Mouse (Mus musculus) heart, embryonic 15.5 days (tissue): ENCODE results near the gene Krtap4-1. TPM values are rescaled to one million over a fixed set of nuclear protein-coding genes. Genes with fewer than 3 reads are reported as not detected.
"Not testable (repeated sequence)": the region's sequence is repeated elsewhere in the genome, so short reads cannot be mapped to it uniquely, and the experiment has no call there.

Experiments used
- ATAC-seq: fragments of 200-750 bp; cut with Nextera tagmentation; replicated peaks from 2 replicates; pipeline ENCODE4 v1.8.0; 2017; ENCODE audit warnings: low read depth, moderate TSS enrichment; ENCODE audit not compliant: insufficient number of reproducible peaks, insufficient read depth, low FRiP score
- H3K27ac ChIP-seq: fragments of 300-500 bp; sonication (generic); 2 replicates; pipeline ENCODE4 v1.5.1; 2015; ENCODE audit warnings: mild to moderate bottlenecking, inconsistent platforms
- H3K27me3 ChIP-seq: fragments of 300-500 bp; sonication (generic); 2 replicates; pipeline ENCODE4 v1.6.1; 2015; ENCODE audit warnings: inconsistent platforms
- H3K36me3 ChIP-seq: fragments of 300-500 bp; sonication (generic); 2 replicates; pipeline ENCODE4 v1.6.1; 2015; ENCODE audit warnings: mild to moderate bottlenecking, inconsistent platforms
- H3K4me1 ChIP-seq: fragments of 300-500 bp; sonication (generic); replicated peaks from 2 replicates; pipeline ENCODE4 v1.6.1; 2015; ENCODE audit warnings: inconsistent platforms
- H3K4me2 ChIP-seq: fragments of 300-500 bp; sonication (generic); 2 replicates; pipeline ENCODE4 v1.6.1; 2015; ENCODE audit warnings: inconsistent platforms, mild to moderate bottlenecking, moderate library complexity
- H3K4me3 ChIP-seq: fragments of 300-500 bp; sonication (generic); 2 replicates; pipeline ENCODE4 v1.5.1; 2015; ENCODE audit warnings: mild to moderate bottlenecking, inconsistent platforms
- H3K9ac ChIP-seq: fragments of 300-500 bp; sonication (generic); 2 replicates; pipeline ENCODE4 v1.6.1; 2015; ENCODE audit warnings: mild to moderate bottlenecking, inconsistent platforms
- H3K9me3 ChIP-seq: fragments of 300-500 bp; sonication (generic); replicated peaks from 2 replicates; pipeline ENCODE4 v1.6.1; 2016; ENCODE audit warnings: inconsistent platforms
- WGBS: fragments of 180-500 bp; shearing (Covaris S2); methylation state at CpG from one replicate; pipeline ENCODE4 v1.1.7; 2015; ENCODE audit warnings: mixed read lengths; 5-methylcytosine and 5-hydroxymethylcytosine counted together
- polyA plus RNA-seq: library from polyadenylated mRNA; unstranded; fragments of >200 nt; fragmentation: Nextera tagmentation; extraction: Ambion mirVana; gene quantifications from 2 replicates; pipeline ENCODE4 v1.2.1, GENCODE M21; 2015

Gene Krtap4-1
- polyA plus RNA-seq, 1 experiment from 2014 or later, result not detected

- Histone ChIP-seq H3K4me3 (no peak within 1 kb of the TSS), H3K4me2 (no peak within 1 kb of the TSS), H3K9me3 (no peaks in the 10 kb centered on the region), H3K36me3 (no peaks in the 10 kb centered on the region), H3K9ac (no peak within 1 kb of the TSS), H3K4me1 (no peaks in the 10 kb centered on the region), H3K27ac (no peak within 1 kb of the TSS), H3K27me3 (no peaks in the 10 kb centered on the region)
- no peak for ATAC-seq
- 32% methylated on average over 8 of the region's 8 CpGs for WGBS
Measured at GRCm38 (mm10) chr11:99634653-99635134, 6.7 kb upstream of the Krtap4-1 start, which contains the start of gene Krtap4-2. Gene Krtap4-2 (minus strand): TSS chr11:99635084.

- no peak for ATAC-seq
- 70% methylated on average over 2 of the region's 2 CpGs for WGBS
- H3K27ac ChIP-seq, result no peak overlapping the region
- H3K4me3 ChIP-seq, result no peak overlapping the region
- H3K4me1 ChIP-seq, result no peaks in the 10 kb centered on the region
- no peaks in the 10 kb centered on the region for H3K27me3 ChIP-seq
- no peaks in the 10 kb centered on the region for H3K9me3 ChIP-seq
- H3K4me2 ChIP-seq, result no peak overlapping the region
- no peaks in the 10 kb centered on the region for H3K36me3 ChIP-seq
- H3K9ac ChIP-seq, result no peak overlapping the region
Measured at GRCm38 (mm10) chr11:99633293-99633692, 5.3 kb upstream of the Krtap4-1 start.

- WGBS, result 68% methylated on average over 3 of the region's 3 CpGs
- no peak for ATAC-seq
- Histone ChIP-seq H3K27ac (no peak overlapping the region), H3K4me2 (no peak overlapping the region), H3K9me3 (no peaks in the 10 kb centered on the region), H3K4me1 (no peaks in the 10 kb centered on the region), H3K27me3 (no peaks in the 10 kb centered on the region), H3K36me3 (no peaks in the 10 kb centered on the region), H3K9ac (no peak overlapping the region), H3K4me3 (no peak overlapping the region)
Measured at GRCm38 (mm10) chr11:99630890-99631289, 2.9 kb upstream of the Krtap4-1 start.

- Histone ChIP-seq H3K27ac (no peak within 1 kb of the TSS), H3K4me2 (no peak within 1 kb of the TSS), H3K4me3 (no peak within 1 kb of the TSS), H3K9me3 (no peaks in the 10 kb centered on the region), H3K9ac (no peak within 1 kb of the TSS), H3K27me3 (no peaks in the 10 kb centered on the region), H3K4me1 (no peaks in the 10 kb centered on the region), H3K36me3 (no peaks in the 10 kb centered on the region)
- WGBS, result 74% methylated on average over 2 of the region's 2 CpGs
- no peak for ATAC-seq
Measured at GRCm38 (mm10) chr11:99620335-99620734, 7.7 kb downstream of the Krtap4-1 start, which contains the start of gene Gm11562. Gene Gm11562 (minus strand): TSS chr11:99620435.

- no peak within 1 kb of the TSS for H3K9ac ChIP-seq
- WGBS, result 60% methylated on average over 3 of the region's 3 CpGs
- no peak for ATAC-seq
- H3K36me3 ChIP-seq, result no peaks in the 10 kb centered on the region
- no peaks in the 10 kb centered on the region for H3K4me1 ChIP-seq
- no peaks in the 10 kb centered on the region for H3K9me3 ChIP-seq
- no peaks in the 10 kb centered on the region for H3K27me3 ChIP-seq
- H3K27ac ChIP-seq, result no peak within 1 kb of the TSS
- H3K4me2 ChIP-seq, result no peak within 1 kb of the TSS
- H3K4me3 ChIP-seq, result no peak within 1 kb of the TSS
Measured at GRCm38 (mm10) chr11:99614796-99615363, 13.2 kb downstream of the Krtap4-1 start, which contains the start of gene Krtap2-4. Gene Krtap2-4 (minus strand): TSS chr11:99614846.

GRCm38 (mm10) chr11:99610089-99610488 lies 17.9 kb downstream of the Krtap4-1 start, which contains the start of gene Gm11937:
Gene Gm11937 (minus strand): TSS chr11:99610189.
- H3K9ac ChIP-seq, H3K36me3 ChIP-seq, H3K4me1 ChIP-seq, H3K4me2 ChIP-seq, H3K27me3 ChIP-seq, H3K27ac ChIP-seq, ATAC-seq, H3K9me3 ChIP-seq, H3K4me3 ChIP-seq: not testable (repeated sequence)
- WGBS, result 76% methylated on average over 1 of the region's 2 CpGs

GRCm38 (mm10) chr11:99609126-99609525 lies 18.9 kb downstream of the Krtap4-1 start:
- Histone ChIP-seq H3K36me3 (no peaks in the 10 kb centered on the region), H3K9me3 (no peaks in the 10 kb centered on the region), H3K4me3 (no peak overlapping the region), H3K4me2 (no peak overlapping the region), H3K9ac (no peak overlapping the region), H3K27ac (no peak overlapping the region), H3K27me3 (no peaks in the 10 kb centered on the region), H3K4me1 (no peaks in the 10 kb centered on the region)
- ATAC-seq, result no peak
- WGBS, result 52% methylated on average over 1 of the region's 1 CpGs

- not testable (repeated sequence) for H3K4me3 ChIP-seq, H3K9me3 ChIP-seq, H3K4me2 ChIP-seq, H3K9ac ChIP-seq, H3K27me3 ChIP-seq, H3K36me3 ChIP-seq, ATAC-seq, H3K27ac ChIP-seq, H3K4me1 ChIP-seq
- WGBS, result 40% methylated on average over 1 of the region's 1 CpGs
Measured at GRCm38 (mm10) chr11:99603208-99603607, 24.8 kb downstream of the Krtap4-1 start, which contains the start of gene Gm11938. Gene Gm11938 (minus strand): TSS chr11:99603308.

- H3K27ac ChIP-seq, H3K4me2 ChIP-seq, H3K9ac ChIP-seq, H3K4me3 ChIP-seq, H3K4me1 ChIP-seq, ATAC-seq, H3K36me3 ChIP-seq, H3K9me3 ChIP-seq, H3K27me3 ChIP-seq: not testable (repeated sequence)
- WGBS, result 81% methylated on average over 6 of the region's 6 CpGs
Measured at GRCm38 (mm10) chr11:99597742-99598141, 30.3 kb downstream of the Krtap4-1 start, which contains the start of gene Krtap9-3. Gene Krtap9-3 (minus strand): TSS chr11:99598105.

GRCm38 (mm10) chr11:99590981-99591380 lies 37.1 kb downstream of the Krtap4-1 start, which contains the start of gene Krtap1-3:
Gene Krtap1-3 (minus strand): TSS chr11:99591339.
- no peaks in the 10 kb centered on the region for H3K36me3 ChIP-seq
- no peak within 1 kb of the TSS for H3K4me2 ChIP-seq
- 0 out of 2 replicates have a peak, but pooled peaks cover 3% of the 10 kb centered on the region for H3K27me3 ChIP-seq
- 74% methylated on average over 6 of the region's 6 CpGs for WGBS
- no peak for ATAC-seq
- no peaks in the 10 kb centered on the region for H3K9me3 ChIP-seq
- no peak within 1 kb of the TSS for H3K27ac ChIP-seq
- no peak within 1 kb of the TSS for H3K9ac ChIP-seq
- H3K4me3 ChIP-seq, result no peak within 1 kb of the TSS
- H3K4me1 ChIP-seq, result no peaks in the 10 kb centered on the region

- no peaks in the 10 kb centered on the region for H3K27me3 ChIP-seq
- H3K9ac ChIP-seq, result no peak overlapping the region
- H3K36me3 ChIP-seq, result no peaks in the 10 kb centered on the region
- H3K9me3 ChIP-seq, result no peaks in the 10 kb centered on the region
- no peak overlapping the region for H3K27ac ChIP-seq
- no peak for ATAC-seq
- no peak overlapping the region for H3K4me3 ChIP-seq
- H3K4me2 ChIP-seq, result no peak overlapping the region
- WGBS, result 73% methylated on average over 7 of the region's 7 CpGs
- no peaks in the 10 kb centered on the region for H3K4me1 ChIP-seq
Measured at GRCm38 (mm10) chr11:99585096-99585495, 42.9 kb downstream of the Krtap4-1 start.

- no peak for ATAC-seq
- Histone ChIP-seq H3K9ac (no peak within 1 kb of the TSS), H3K4me1 (no peaks in the 10 kb centered on the region), H3K27me3 (no peaks in the 10 kb centered on the region), H3K4me2 (no peak within 1 kb of the TSS), H3K36me3 (no peaks in the 10 kb centered on the region), H3K27ac (no peak within 1 kb of the TSS), H3K4me3 (no peak within 1 kb of the TSS), H3K9me3 (no peaks in the 10 kb centered on the region)
- 81% methylated on average over 5 of the region's 5 CpGs for WGBS
Measured at GRCm38 (mm10) chr11:99583245-99583704, 44.8 kb downstream of the Krtap4-1 start, which contains the start of gene Krtap1-4. Gene Krtap1-4 (minus strand): TSS chr11:99583654.
